Mouse (Mus musculus): ENCODE results near the gene Igf2bp3.
"Not testable (repeated sequence)": the region's sequence is repeated elsewhere in the genome, so short reads cannot be mapped to it uniquely, and the experiment has no call there.

Igf2bp3 gene

DNA sequence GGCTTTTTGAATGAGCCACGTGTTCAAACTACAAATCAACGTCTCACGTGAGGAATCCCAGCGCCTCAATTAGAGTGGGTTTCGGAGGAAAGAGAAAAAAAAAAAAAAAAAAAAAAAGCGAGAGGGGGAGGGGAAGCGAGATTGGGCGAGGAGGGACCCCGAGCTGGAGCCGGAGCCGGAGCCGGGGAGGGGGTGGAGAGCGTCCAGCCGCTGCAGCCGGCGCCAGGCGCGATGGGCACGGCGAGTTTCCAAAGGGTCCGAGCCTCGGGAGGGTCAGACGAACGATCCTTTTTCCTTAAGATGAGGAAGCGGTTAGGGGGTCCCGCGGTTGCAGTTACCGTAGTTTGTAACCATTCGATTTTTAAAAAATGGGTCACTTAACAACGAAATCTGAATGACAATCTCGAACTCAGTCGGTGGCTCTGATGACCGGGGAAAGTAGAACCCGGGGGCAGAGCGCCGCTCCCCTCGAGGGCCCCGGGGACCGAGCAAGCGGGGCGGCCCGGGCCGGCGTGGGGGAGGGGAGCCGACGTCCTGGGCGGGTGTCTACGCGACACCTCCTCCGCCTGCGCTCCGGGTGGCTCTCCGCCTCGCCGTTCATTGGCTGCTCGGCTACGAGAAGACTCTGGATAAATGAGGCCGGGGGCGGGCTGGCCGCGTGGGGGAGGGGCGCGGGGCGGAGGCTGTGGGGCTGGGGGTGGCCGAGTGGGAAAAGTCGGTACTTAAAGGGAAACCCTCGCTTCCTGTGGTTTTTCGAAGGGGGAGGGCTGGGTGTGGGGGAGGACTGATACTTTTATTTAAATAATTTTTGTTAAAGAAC is at the start of gene Igf2bp3:
TSS of gene Igf2bp3 (minus strand) at position 30 of the 820 bp plus-strand sequence.
- DNase-seq: peak; percentile 32 to 42

DNA sequence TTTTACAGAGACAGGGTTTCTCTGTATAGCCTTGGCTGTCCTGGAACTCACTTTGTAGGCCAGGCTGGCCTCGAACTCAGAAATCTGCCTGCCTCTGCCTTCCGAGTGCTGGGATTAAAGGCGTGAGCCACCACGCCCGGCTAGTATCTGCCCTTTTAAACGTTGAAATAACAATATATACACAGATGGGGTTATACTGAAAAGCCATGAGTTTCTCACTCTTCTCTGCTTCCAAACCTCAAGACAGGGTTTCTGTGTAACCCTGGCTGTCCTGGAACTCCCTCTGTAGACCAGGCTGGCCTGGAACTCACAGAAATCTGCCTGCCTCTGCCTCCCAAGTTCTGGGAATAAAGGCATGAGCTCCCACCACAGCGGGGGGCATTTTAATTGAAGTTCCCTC is 49.7 kb upstream of the Igf2bp3 start:
- DNase-seq: not testable (repeated sequence)

DNA sequence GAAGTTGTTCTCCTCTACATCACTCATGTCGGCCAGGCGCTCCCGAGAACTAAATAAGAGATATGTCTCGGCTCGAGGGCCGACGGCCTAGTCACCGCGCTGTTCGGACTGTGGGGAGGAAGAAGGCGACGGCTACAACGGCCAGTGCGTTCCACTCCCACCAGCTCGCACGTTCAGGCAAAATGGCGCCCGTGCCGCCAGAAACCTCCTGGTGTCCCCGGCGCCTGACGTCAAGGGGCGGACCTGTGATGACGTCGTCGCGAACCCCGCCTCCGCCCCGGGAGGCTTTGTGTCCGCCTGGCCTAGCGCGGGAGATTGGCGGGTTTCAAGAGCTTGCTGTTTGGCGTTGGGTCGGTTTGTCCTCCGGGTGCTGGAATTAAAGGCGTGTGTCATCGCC is 49.1 kb upstream of the Igf2bp3 start, which contains the start of gene Tra2a:
TSS of gene Tra2a (minus strand) at position 187 of the 397 bp plus-strand sequence.
- peak; percentile 92 to 93 for DNase-seq

DNA sequence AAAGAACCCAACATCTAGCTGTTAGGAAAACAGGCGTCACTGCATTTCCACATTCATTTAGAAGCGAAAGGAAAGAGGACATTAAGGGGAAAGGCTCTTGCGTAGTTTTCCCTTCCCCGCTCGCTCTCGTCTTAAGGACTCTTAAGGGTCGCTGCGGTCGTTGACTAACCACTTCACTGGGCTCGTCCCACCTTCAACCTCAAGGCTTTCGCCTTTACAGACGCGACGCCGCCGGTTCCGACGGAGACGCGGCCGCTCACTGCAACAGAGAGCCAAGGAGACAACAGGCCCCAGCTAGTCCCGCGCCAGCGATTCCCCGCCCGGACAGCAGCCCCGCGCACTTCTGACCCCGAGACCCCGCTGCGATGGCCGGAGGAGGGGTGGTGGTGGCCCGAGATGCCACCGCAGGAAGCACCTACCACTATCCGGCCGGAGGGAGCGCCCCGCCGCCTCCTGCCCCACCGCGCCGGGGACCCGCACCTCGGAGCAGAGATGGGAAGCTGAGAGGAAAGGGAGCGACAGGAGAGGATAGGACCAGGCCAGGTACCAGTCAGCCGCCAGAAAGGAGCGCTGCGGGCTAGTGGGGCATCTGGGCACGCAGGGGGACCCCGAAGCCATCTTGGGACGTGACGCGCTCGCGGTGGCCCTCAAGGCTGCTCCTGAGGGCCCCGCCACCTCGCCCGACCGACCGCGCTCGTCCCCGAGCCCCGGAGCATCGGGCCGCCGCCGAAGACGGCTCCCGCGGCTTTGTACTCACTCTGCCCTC is 48.5 kb upstream of the Igf2bp3 start:
- peak; percentile 41 to 59 for DNase-seq

DNA sequence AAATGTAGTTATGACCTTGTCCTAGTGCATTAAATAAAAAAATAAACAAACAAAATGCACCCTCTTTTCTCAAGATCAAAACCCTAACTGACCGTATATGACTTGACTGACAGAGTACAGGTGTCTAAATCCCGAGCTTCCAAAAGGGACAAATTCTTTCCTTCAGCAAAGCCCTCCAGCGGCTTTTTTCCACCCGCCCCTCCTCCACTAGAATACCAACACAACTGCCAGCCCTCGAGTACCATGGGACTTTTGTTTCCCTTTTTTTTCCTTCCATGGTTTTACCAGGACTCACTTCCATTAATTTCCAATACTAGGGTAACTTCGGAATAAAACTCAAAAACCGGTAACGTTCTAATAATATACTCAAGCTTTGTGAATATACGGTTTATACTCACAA is 47.7 kb upstream of the Igf2bp3 start:
- no peak for DNase-seq

DNA sequence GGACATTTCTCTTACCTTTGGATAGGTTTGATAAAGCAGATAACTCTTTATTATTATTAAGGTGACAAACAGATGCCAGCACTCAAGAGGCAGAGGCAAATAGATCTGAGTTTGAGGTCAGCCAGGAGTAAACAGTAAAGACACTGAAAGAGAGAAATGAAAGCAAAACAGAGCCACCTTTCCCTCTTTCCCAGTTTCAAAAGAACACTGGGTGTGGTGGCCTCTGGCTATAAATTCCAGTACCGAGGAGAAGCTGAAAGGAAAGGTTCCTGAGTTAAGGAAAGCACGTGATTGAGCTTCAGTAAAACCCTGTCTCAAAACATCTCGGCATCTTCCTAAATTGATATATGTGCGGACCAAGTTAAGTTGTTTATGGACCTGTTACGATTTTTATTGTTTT is 45.0 kb upstream of the Igf2bp3 start:
- no peak for DNase-seq

DNA sequence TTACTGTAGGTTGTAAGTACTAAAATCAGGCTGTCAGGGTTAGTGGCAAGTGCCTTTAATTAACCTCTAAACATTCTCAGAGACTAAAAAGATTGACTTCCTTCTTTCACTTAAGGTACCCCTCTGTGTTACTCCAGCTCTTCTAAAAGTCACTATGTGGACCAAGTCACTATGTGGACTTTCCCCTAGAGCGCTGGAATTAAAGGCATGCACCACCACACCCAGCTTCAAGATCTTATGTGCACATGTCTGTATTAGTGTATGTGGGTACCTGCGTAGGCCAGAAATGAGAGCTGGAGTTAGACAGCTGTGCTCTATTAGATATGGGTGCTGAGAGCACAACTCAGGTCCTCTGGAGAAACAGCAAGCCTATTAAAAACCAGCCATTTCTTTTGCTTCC is 43.1 kb upstream of the Igf2bp3 start:
- DNase-seq: no peak

DNA sequence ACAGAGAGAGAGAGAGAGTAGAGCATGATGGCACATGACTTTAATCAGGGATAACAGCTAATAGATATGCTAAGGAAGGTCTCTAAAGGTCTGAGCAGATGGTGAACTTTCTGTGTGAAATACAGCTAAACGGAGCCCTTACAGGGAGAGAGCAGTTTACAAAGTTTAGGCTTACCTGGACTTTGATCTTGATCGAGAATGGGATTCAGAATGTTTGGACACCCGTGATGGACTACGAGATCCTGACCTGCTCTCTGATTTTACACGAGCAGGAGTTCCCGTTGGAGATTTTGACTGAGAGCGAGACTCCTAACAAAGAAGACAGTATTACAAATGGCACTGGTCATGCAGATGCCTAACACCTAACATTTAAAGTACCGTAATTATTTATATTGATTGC is 37.5 kb upstream of the Igf2bp3 start:
- no peak for DNase-seq

DNA sequence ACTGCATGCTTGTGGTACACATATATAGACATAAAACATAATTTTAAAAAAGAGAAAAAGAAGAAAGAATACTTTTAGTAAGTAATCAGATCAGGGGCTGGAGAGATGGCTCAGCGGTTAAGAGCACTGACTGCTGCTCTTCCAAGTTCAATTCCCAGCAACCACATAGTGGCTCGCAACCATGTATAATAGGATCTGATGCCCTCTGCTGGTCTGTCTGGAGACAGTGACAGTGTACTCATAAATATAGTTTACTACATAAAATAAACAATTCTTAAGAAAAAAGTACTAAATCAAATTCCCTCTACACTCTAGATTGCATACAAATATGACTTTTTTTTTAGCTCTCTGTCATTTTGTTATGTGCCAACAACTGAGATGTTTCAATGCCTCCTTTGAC is 36.4 kb upstream of the Igf2bp3 start:
- DNase-seq: no peak

DNA sequence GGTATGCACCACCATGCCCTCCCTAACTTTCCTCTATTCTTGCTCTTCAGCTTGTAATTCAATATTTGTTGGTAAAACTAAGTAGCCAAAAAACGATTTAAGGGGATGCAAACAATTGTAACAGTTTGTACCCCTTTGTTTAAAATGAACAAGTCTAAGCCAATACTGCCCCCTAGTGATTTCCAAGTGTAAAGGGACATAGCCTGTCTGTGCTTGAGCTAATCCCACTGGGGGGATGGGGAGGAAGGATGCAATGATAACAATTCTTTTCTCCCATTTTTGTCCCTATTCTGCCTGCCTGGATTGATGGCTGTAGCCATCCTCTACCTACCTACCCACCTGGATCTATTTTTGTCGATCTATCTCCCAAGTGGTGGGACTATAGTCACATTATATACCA is 32.5 kb upstream of the Igf2bp3 start:
- DNase-seq: no peak

DNA sequence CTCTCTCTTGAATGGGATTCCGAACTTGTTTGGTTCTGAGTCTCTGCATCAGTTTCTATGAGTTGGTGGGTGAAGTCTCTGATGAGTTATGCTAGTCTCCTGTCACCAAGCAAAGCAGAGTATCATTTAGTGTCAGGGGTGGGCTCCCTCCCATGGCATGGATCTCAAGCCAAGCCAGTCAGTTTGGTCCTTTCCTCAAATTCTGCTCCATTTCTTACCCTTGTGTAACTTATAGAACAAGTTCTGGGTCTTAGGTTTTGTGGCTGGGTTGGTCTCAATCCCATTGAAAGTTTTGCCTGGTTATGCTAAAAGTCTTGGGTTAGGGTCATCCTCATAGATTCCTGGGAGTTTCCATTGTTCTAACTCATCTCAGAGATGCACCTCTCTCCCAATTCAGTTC is 27.6 kb upstream of the Igf2bp3 start:
- no peak for DNase-seq

DNA sequence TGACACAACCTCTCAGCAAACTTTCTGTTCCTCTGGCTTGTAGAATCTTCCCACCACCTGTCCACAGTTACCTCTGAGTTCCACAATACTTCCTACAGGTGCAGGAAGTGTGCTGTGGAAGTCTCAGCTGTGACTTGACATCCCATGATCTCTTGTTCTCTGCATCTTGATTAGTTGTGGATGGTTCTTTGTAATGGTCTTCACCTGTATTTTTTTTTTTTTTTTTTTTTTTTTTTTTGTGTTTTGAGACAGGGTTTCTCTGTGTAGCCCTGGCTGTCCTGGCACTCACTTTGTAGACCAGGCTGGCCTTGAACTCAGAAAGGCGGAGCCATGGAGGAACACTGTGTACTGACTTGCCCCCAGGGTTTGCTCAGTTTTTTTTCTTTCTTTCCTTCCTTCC is 26.8 kb upstream of the Igf2bp3 start:
- no peak for DNase-seq

DNA sequence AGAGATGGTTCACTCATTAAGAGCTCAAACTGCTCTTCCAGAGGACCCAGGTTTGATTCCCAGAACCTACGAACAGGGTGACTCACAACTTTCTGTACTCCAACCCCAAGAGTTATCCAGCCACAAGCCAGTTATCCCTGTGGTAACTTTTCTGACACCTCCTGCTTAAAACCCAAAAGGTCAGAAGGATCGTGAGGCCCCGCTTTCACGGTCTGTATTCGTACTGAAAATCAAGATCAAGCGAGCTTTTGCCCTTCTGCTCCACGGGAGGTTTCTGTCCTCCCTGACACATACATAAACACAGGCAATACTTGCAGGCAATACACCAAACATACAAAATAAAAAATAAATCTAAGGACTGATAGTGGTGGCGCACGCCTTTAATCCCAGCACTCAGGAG is 21.6 kb upstream of the Igf2bp3 start:
- DNase-seq: peak; percentile 98 to 100

DNA sequence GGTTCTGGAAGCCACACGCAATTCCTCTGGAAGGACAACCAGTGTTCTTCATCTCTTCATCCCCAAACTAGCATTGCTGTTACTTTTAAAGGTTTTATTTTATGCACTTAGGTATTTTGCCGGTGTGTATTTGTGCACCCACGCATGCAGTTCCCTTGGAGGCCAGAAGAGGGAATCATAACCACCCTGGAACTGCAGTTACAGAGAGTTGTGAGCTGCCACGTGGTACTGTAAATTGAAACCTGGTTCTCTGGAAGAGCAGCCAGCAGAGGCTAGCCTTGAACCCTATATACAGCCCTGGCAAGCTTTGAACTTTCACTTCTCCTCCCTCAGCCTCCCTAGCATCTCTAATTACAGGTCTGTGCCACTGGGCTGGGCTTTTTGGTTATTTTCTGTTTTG is 18.6 kb upstream of the Igf2bp3 start:
- no peak for DNase-seq

DNA sequence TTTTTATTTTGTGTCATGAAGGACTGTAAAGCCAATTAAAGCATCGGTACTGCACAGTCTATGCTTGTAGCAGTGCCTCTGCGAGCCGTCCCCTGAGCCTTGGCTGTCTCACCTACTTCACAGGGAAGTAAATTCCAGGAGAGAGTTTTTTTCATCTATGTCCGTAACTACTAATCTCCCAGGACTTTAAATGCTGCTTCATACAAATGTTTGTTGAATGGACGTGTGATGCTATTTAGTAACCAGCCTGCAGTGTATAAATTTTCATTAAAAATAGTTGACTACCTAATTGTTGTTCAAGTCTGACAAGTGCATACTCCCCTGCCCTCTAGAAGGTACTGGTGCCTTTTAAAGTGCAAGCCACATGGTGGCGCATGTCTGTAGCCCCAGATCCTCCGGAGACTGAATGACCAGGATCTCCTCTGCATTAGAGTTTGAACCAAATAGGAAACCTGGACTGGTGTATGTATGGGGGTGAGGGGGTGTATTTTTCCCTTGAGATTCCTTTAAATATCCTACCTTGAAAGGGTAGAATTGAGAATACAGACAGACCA is 13.4 kb upstream of the Igf2bp3 start:
- peak in 1 of 2 experiments; percentile 10 for DNase-seq

DNA sequence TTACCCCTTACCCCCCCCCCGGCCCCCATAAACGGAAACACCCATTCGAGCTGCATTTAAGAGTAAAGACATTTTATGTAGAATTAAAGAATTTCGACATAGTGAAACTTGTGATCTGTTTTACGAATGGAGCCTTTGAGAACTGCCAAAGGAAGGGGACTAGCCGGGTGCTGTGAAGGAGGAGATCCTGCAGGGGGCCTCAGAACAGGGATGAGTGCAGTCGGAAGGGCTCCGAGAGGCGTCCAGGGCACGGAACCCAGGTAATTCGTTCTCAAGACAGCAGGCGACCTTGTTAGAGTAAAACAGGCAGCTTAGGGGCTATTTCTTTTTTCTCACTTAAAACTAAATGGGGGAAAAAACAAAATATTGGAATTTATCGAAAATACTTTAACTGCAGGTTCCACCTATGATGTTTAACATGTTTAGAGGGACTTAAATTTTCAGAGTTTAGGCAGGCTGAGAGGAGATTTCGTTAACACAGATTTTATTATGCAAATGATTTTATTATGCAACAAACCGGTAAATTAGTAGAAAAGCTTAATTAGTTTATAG is 12.5 kb upstream of the Igf2bp3 start:
- DNase-seq: peak; percentile 30 to 33

DNA sequence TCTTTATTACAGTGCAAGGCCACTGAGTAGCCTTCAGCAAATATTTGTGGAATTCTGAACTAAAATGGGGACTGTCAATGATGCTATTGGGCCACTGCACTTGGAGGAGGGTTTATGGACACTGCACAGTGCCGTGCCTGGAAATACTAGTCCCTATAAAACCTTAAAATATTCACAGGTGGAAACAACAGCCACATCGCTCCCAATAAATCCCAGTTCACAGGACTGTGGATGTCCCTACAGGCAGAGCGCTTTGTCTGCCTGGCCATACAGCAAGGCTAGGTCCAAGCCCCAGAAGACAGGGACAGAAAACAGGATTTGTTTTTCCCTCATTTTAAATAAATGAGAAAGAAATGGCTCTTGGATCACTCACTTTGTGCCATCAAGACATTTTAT is 11.0 kb upstream of the Igf2bp3 start:
- no peak for DNase-seq

DNA sequence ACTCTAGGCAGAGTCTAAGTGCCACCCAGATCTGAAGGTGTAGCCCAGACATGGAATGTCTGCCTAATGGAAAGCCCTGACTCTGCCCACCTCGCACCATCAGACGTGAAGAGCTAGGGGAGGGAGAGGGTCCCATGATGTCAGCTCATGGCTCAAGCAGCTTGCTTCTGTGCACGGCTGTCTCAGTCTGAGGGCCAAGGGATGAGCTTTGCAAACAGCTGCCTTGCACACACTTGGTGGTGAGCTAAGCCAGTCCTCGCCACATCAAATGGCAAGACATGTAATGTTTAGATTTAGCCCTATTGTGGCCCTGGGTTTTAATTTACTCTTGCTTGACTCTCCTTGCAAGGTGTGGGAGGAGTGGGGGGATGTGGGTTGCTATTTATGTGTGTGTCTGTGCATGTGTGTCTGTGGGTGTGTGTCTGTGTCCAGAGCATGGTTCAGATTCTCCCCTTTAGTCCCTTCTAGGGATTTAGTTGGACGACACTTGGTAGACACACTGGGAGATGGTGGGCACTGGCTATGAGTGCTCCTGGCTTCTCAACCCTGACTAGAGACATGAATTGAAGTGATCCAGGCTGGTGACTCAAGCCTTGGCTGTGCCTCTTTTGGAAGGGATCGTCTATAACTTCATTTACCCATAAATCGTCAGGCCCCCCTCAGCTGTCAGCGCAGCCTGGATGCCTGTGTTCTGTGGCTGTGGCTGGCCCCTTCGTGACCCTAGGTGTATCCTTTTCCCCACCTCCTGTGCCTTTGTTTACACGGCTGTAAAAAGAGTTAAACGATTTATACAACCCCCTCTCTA is 10.4 kb upstream of the Igf2bp3 start:
- no peak for DNase-seq

DNA sequence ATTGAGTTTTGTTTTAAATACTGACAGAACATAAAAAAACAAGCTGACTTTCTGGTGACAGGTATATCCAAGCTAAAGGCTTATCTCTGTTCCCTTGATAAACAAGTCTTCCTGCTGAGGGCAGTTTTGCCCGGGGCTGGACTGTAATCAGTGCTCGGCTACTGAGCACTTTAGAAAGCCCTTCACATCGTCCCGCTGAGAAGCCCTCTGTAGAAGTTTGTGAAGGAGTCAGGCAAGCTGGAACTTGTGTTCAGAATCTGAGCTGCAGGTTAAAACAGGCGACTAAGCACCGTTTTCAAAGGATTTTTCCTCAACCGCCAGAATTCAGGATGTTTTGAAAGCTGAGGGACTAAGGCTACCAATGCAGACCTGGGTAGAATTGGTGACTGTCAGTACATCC is 7.1 kb upstream of the Igf2bp3 start:
- DNase-seq: no peak

DNA sequence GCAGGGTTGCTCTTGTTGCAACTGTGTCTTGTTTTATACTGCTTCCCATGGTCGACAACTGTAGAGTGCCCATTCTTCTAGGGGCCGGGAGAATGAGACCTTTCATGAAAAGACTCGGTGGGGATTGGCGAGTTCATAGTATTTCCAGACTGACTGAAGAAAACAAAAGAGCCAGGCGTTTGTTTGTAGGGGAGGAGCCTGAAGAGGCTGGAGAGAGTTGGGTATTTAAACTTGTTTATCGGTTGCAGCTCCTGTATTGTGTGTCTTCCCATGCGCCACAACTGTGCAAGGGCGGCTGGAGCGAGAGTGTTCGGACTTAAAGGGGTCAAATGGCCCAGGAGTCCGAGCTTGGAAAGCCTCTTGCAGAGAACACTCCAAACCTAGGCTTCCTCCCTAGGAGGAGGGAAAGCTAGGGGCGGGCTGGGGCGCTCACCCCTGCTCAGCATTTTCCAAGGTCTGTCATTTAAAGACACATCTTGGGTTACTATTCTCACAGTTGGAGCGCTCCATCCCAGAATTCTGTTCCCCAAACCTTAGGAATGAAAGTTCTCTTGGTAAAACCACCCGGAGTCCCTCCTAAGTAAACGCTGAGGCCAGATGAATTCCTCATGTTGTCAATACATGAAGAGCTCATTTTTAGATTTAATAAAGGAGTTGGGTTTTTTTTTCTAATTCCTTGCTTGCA is 5.3 kb upstream of the Igf2bp3 start:
- DNase-seq: no peak

DNA sequence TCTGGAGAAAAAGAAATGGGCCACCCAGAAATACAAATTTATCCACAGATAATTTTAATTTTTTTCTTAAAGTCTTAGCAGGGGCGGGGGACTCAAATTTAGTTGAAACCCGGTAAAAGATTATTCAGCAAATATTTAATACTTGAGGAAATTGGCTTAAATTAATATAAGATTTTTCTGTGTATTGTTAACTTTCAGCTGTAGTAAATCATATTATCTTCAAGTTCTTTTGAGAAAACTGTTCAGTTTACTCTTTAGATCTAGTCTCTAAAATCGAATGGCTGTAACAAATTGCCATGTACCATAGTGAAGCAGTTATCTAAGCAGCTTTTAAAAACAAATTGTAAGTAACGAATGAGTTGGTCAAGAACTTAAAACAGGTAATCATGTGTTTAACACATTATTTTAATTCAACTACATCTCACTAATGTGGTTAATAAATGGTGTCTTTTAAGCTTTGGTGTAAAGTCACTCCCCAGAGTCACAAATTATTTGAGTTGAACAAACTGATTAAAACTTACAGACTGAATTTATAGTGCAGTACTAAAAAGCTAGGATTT is 4.3 kb upstream of the Igf2bp3 start:
- no peak for DNase-seq
